Mouse (Mus musculus) hindlimb bud, embryonic 11.5 days (tissue): ENCODE results near the gene Mall.

ENCODE experiments used
- DNase-seq: peaks from one replicate; pipeline ENCODE4 v3.0.0-alpha.2; 2012; ENCODE audit warnings: low read depth, low spot score; ENCODE audit errors: extremely low spot score

The Mall gene

DNA sequence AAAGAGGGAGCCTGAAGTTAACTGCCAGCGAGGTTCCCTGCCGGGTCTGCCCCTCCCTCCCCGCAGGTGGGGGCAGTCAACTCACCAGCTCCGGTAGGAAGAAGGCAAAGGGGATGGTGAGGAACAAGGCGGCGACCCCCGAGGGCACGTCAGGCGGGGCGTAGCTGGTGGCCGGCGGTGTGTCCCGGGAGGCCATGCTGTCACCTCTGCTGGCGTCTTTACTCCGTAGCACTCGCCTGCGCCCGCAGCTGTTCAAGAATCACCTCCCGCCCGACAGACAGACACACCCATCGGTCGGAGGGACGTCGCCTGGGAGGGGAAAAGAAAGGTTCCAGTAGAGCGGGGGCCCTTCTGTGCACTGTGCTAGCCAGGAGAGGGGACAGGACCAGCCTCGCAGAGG lies at the start of gene Mall:
Gene Mall (minus strand): TSS at position 262 of the 400 bp plus-strand sequence.
- no peak for DNase-seq

DNA sequence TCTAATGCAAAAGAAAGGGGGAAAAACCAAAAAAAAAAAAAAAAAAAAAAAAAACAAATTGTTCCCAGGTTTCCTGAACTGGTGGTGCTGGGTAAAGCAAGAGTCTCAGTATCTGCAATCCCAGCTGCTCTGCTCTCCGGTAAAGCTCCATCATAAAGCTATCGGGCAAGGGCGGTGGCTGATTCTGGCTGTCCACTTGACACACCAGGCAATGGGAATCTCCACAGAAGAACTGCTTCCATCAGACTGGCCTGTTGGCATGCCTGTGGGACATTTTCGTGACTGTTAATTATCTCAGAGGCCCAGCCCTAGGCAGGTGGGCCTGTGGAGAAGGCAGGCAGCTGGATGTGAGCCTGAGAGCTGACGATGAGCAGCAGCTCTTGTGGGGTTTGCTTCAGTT lies 48.7 kb upstream of the Mall start:
- no peak for DNase-seq

DNA sequence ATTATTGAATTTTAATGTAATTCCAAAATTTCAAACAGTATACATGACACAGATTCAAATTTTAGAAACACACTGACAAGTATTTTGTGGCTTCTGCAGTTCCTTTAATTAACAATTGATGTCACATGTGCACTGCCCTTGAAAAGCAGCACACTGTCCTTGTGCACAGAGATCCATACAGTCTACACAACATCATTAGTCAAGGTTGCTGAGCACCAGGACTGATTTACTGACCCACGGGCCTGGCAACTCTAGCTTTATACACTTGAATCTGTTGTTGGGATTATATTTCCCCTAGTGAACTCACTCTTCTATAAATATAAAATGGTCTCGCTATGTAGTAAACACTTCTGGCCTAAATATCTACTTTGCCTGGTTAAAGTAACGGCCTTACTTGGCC lies 45.3 kb upstream of the Mall start:
- no peak for DNase-seq

DNA sequence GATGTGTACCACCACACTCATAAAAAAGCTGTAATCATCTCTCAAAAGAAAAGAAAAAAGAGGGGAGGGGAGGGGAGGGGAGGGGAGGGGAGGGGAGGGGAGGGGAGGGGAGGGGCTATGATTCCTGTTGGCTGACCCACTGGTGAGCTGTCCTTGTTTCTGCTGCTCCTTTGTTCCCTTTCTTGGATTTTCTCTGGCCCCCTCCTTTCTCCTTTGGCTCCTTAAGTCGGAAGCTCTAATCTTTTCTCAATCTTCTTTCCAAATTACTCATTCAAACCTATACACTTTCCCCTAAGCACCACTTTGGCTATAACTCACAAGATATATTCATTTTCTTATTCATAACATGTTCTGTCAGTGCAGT lies 44.8 kb upstream of the Mall start:
- no peak for DNase-seq

DNA sequence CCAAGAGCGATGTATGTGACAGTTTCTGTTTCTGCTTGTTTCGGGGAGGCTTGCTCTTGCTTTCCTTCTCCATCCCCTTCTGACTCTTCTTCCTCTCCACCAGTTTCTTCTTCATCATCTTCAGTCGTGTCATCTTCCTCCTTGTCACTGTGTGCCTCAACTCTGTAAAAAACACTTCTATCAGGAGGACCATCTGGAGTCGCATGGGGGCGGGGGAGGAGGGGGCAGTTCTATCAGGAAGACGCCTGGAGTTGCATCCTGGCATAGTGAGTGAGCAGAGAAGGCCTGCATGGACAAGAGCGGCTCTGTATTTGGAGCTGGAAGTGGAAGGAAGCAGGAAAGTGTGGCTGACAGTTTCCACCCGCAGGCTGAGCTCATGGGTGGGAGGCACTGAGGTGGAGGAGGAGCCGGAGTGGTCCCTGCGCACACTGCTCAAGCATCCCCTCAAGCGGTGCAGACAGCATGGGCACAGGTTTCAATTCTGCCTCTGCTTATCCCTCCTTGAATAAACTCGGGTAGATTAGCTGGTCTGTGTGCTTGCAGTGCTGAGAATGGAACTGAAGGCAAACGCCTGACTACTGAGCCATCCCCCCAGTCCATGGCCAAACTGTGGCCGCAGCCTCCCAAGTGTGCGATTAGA lies 44.3 kb upstream of the Mall start:
- no peak for DNase-seq

DNA sequence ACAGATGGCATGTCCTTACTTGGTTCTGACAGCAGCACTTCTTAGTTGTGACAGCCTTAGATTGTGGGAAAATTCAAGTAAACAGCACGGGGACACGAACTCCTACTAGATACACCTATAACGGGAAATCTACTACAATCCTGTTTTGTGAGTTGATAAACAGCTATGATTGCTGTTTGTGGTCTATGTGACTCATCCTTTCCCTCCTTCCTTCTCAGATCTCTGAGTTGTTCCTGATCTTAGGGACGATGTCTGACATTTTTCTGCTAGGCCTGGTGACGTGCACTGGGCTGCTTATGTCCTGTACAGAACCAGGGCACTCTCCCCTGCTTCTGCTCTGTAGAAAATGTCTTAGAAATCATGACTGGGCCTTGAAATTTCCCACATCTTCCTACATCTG lies 31.9 kb upstream of the Mall start:
- no peak for DNase-seq

DNA sequence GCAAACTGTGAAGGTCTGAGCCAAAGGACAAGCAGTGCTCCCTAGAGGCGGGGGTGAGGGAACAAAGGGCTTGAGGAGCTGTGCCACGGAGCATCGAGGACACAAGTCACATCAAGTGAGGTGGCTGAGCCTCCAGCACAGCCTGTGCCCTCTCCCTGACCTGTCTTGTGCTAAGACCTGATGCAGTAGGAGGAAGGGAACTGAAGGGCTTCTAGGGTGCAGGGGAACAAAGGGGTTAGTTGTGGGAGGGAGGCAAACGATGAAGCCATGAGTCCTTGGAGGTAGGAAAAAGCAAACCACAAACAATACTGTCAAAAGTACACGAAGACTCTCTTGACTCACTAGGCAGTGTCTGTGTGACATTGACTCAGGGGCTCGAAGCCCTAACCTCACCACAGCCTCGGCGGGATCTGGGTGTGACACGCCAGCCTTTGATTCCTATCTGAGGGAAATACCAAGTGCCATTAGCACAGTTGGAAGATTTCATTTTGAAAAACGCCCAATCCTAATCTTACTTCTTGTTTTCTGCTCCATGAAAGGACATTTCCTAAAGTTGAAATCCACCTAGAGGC lies 30.8 kb upstream of the Mall start:
- DNase-seq = no peak

DNA sequence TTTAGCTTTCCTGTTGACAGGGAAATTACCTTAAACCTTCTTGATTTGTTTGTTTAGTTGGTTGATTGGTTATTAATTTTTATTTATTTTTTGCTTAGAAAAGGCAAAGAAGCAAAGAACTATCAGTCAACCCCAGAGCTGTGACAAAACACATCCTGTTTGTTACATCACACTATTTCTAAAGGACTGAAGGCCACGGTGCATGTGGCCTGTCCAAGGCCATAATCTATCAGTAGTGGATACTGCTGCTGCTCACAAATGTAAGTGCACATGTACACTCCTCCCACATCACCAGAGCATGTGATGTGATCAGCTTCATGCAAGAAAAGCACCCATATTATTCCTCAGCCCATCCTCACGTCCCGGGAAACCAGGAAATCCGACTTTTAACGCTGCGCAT lies 30.3 kb upstream of the Mall start:
- no peak for DNase-seq

DNA sequence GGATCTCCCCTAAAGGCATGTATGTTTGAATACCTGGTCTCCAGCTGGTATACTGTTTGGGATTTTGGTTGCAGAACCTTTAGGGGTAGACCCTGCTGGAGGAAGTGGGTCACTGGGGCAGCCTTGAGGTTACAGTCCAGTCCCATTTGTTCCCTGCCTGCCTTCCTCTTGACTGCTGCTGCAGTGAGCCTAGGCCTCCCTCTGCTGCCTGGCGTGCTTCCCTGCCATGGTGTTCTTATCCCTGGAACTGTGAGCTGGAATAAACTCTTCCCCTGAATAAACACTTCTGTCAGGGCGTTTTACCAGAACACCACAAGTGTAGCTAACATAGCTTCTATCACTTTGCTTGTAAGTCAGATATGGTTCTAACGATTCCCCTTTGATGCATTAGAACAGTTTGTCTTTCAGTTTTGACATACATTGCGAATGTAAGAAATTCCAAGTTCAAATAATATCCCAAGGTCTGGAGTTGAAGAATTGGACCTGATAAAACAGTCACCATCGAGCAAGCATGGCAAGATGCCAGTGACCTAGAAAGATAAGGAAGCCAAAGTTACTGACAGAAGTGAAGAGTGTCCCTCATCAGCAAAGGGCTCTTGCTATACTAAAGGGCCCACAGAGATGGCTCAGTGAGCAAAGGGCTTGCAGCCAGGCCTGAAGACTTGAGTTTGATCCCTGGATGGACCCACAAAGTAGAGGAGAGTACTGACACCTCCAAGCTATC lies 29.6 kb upstream of the Mall start:
- DNase-seq = no peak

DNA sequence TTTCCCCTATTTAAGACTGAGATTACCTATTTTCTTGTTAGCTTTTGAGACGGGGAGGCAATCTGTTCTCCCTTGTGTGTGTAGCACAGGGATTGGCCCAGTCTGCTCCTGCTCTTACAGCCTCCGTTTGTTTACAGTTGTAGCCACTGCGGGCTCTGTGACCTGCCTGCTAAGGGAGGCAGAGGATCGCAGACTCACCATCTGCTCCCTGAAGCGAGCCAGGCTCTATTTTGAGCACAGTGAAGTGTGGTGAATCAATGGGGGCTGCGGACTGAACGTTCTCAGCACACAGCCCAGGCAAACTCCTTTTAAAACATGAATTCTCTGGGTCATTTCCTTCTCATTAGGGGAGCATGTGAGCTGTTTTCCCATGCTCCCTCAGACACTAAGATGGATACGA lies 27.4 kb upstream of the Mall start:
- no peak for DNase-seq

DNA sequence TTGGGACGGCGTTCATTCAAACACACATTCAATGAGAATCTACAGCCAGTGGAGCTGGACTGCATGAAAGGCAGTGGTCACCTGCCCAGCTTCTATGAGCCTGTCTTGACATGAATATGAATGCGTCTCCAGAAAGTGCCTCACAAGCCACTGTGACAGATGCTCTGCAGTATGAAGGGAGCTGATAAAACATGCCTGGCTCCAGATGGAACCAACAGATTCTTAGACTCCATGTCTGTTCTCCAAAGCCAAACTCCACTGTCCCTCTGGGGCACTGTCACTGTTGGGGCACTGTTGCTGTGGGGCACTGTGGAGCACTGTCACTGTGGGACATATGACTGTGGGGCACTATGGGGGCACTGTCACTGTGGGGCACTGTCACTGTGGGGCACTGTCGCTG lies 24.4 kb upstream of the Mall start:
- no peak for DNase-seq

DNA sequence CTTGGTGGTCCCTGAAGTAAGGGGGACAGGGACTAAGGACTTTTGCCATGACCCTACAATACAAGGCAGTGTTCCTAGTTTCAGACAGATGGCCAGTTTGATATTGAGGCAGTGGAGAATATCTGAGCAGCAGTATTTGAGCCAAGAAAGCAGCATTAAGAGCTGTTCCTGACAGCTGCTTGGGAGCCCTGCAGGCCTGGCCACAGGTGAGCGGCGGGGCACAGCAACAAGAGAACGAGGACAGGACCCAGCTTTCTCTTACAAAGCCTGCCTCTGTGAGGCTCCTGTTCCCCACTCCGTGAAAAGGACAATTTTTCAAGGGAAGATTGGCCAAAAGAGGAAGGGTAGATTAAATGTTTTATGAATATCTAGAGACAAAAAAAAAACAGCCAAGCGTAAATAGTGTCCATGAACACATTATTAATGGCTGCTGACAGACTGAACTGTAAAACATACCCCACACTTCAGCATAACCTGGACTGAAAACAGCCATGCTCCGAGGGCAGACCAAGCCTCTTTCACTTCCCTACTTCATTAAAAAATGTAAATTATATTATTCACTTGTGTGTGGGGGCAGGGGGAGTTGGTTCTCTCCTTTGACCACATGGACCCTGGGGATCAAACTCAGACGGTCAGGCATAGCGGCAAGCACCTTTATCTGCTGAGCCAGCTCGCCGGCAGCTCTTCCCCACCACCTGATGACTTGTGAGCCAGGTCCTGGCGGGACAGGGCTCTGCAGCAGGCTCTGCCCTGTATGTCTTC lies 22.3 kb upstream of the Mall start:
- no peak for DNase-seq

DNA sequence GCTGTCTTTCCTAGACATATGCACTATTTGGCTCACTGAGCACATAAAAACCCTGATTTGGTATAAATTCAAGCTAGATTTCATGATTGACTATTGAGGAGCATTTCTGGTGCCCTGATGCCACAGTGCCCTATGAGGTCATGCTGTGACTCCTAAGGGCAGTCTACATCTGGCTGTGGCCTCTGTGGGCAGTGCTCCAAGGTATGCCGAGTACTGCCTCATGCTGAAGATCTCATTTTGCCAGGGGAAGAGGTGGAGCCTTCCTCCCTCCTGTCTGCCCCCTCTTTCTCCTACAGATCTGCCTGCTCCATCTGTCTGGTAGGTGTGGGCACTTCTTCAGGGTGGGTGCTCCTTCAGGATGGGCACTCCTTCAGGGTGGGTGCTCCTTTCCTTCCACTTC lies 19.6 kb upstream of the Mall start:
- no peak for DNase-seq

DNA sequence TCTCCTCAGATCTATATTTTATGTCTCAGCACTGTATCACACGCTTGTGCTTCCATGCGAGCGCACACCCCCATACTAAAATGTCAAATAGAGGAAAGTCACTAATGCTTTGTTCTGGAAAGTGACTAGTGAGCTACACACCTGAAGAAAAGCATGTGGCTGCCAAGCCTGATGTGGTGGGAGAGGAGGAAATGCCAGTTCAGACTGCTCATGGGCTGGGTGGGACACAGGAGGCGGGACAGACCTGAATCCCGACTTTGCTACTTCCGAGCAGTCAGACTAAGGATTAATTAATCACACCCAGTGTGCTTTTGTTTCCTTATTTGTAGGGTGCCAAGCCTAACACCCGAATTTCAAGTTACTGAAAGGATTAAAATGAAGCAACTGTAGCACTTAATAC lies 18.6 kb upstream of the Mall start:
- no peak for DNase-seq

DNA sequence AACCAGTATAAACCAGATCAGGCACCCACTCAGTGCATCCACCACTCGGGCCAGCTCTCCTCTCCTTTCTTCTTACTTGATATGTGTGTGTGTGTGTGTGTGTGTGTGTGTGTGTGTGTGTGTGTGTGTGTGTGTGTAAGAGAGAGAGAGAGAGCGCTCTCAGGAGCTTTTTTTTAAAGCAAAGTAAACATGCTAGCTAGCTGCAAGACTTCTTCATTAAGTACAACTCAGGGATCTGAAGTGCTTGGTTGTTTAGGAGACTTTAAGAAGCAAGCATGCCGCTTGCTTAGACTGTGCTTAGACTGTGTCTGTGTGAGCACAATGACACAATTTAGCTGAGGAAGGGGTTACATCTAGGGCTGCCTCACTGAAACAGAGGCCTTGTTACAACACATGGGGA lies 12.9 kb upstream of the Mall start:
- no peak for DNase-seq

DNA sequence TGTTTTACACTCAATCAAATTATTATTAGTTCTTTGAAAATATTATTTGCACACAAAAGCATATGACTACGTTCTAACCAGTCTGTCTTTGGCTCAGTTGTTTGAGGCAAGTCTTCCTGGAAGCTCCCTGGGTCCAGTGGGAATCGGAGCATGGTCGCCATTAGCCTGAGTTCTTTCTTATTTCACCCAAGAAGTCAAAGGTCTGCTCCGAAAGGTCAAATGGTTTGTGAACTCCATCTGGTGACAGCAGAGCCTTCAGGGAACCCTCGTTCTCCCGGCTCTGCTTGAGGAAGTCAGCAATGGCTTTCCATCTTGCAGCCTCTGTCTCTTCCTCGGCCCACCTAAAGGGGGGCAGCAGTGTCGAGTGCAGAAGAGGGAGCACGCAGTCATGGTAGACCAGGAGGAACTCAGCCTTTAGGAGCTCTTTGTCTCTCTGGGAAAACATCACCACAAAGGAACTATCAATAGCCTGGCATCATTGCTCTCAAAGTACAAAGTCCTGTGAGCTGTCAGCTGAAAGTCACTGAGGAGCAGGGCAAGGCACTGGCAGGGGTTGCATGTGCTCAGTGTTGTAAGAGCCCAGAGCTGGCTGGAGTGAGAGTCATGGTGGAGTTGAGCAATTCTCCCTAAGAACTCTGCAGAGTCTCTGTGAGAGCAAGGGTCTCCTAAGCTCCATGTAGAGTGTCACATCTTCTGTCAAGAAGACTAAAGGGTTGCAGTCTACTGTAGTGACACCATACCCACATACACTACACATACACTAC lies 11.2 kb upstream of the Mall start:
- DNase-seq = no peak

DNA sequence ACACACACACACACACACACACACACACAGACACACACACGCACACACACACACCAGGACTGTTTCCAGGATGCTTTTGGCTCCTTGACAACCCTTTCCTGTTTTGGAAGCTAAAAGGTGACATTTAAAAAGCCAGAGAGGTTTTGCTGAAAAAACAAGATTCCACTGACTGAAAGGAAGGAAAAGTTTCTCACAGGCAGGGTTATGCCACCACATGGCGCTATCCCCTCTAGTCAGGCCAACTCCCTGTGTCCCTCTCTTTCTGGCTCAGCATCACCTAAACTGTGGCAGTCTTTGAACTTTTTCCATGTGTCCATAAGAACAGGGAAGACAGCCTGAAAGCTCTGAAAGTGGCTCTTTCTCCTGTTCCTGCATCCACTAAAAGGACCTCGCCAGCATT lies 8.2 kb upstream of the Mall start:
- no peak for DNase-seq

DNA sequence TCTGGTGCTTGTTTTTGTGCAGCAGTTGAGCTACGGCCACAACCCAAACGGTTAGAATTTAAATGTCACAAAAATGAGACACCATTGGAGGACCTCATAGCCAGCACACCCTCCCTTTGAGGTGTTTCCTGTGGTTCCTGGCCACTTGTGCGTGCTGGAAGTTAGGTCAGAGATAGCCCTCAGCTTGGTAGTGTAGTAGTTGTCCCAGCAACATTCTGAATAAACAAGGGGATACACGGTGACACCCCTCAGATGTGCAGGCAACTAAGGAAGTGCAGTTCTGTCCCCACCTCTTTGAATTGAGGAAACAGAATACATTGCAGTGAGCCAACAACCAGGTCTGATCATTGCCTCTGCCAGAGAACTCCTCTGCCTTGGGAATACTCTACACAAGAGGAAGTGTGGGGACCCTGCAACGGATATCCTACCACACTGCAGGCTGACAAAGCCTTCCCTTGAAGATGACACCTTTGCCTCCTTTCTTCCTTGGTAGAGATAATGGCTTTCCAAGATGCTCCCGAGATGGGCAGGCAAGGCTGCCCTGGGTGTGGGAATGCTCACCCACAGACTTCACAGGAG lies 7.0 kb upstream of the Mall start:
- no peak for DNase-seq

DNA sequence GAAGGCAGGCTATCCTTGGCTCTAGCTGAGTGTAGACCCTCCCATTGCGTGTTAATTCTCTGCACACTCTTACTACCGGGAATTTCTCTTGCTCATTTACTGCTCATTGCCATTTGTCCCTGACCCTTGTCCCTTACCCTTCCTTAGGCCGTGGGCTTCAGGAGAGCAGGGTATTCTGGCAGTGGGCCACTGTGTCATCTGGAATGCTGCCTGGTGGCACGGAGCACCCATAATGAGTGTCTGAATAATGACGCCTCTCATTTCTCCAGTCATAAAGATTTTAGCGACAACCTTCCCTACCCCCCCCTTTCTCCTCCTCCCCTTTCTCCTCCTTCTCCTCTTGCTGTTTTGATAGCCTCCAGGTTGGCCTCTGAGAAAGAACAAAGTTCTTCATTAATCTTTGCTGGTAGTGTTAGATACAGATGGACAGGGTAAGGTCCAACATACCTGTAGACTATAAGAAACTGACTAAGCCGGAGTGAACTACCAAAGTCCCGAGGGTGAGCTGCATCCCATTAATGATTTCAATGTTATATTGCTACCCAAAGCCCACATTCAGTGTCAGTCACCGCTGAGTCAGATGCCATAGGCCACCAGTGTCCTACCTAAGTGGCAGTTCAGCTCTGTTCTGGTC lies 5.9 kb upstream of the Mall start:
- no peak for DNase-seq

DNA sequence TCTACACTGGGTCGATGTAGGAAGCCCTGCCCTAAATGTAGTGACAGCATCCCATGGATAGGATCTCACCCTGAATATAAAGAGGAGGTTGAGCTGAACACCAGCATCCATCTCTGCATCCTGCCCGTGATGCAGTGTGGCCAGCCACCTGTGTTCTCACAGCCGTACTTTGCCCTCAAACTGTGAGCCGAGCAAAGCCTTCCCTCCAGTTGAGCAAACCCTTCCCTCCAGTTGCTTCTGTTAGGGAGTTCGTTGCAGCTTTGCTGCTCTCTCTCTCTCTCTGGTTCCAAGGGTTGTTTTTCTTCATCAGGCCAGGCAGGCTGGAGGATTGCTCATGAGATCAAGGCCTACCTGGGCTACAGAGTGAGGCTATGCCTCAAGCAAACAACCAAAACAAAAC lies 5.2 kb upstream of the Mall start:
- no peak for DNase-seq
